Mouse (Mus musculus): ENCODE measurements around the gene Gfy.

GRCm38 (mm10) chr7:45138403-45138802 is 41.0 kb downstream of the Gfy start:
- TF ChIP-seq POLR2A (IDR thresholded peaks at IDR 0.05; ENCODE audit: insufficient read depth, low read depth, low read length) (no peak), CTCF (IDR thresholded peaks at IDR 0.05) (no peak)

Data from heart, adult 2 months (tissue).